Mouse (Mus musculus) heart, embryonic 11.5 days (tissue): ENCODE data around the gene Lrrtm1. TPM values are rescaled to one million over a fixed set of nuclear protein-coding genes. Genes with fewer than 3 reads are reported as not detected.

ENCODE experiments used
- ATAC-seq: fragments of 200-750 bp; cut with Nextera tagmentation; replicated peaks from 2 replicates; pipeline ENCODE4 v1.8.0; 2017; ENCODE audit warnings: moderate library complexity; ENCODE audit not compliant: insufficient number of reproducible peaks, low FRiP score, low TSS enrichment
- H3K27ac ChIP-seq: fragments of 300-500 bp; sonication (generic); 2 replicates; pipeline ENCODE4 v1.5.1; 2014; ENCODE audit warnings: mild to moderate bottlenecking, low read depth, low read length
- H3K27me3 ChIP-seq: fragments of 300-500 bp; sonication (generic); 2 replicates; pipeline ENCODE4 v1.6.1; 2014; ENCODE audit warnings: mild to moderate bottlenecking, low read length, mixed read lengths; ENCODE audit not compliant: control insufficient read depth, insufficient read depth
- H3K36me3 ChIP-seq: fragments of 300-500 bp; sonication (generic); 2 replicates; pipeline ENCODE4 v1.6.1; 2014; ENCODE audit warnings: mild to moderate bottlenecking, low read length, moderate library complexity, mixed read lengths; ENCODE audit not compliant: control insufficient read depth, insufficient read depth
- H3K4me1 ChIP-seq: fragments of 300-500 bp; sonication (generic); 2 replicates; pipeline ENCODE4 v1.6.1; 2014; ENCODE audit warnings: low read length; ENCODE audit not compliant: control insufficient read depth, insufficient read depth
- H3K4me2 ChIP-seq: fragments of 300-500 bp; sonication (generic); 2 replicates; pipeline ENCODE4 v1.6.1; 2014; ENCODE audit warnings: mild to moderate bottlenecking, moderate library complexity
- H3K4me3 ChIP-seq: fragments of 300-500 bp; sonication (generic); 2 replicates; pipeline ENCODE4 v1.5.1; 2014; ENCODE audit warnings: low read depth, low read length
- H3K9ac ChIP-seq: fragments of 300-500 bp; sonication (generic); 2 replicates; pipeline ENCODE4 v1.6.1; 2014; ENCODE audit warnings: mild to moderate bottlenecking, low read depth, low read length, moderate library complexity
- H3K9me3 ChIP-seq: fragments of 300-500 bp; sonication (generic); replicated peaks from 2 replicates; pipeline ENCODE4 v1.6.1; 2016; ENCODE audit warnings: low read length; ENCODE audit not compliant: control insufficient read depth
- WGBS: fragments of 180-500 bp; shearing (Covaris S2); extraction: QIAGEN DNeasy Blood & Tissue Kit; methylation state at CpG from one replicate; pipeline ENCODE4 v1.1.7; 2014; ENCODE audit not compliant: insufficient replicate concordance; 5-methylcytosine and 5-hydroxymethylcytosine counted together
- polyA plus RNA-seq: library from polyadenylated mRNA; unstranded; fragments of >200 nt; fragmentation: Nextera tagmentation; extraction: Ambion mirVana; gene quantifications from 2 replicates; pipeline ENCODE4 v1.2.1, GENCODE M21; 2014

The Lrrtm1 gene
- polyA plus RNA-seq: 0.49 and 0.69 TPM in 2 replicates

- Histone ChIP-seq H3K9me3 (no peaks in the 10 kb centered on the region), H3K27ac (no peak within 1 kb of the TSS), H3K4me1 (peaks cover 12% of the 10 kb centered on the region), H3K36me3 (no peaks in the 10 kb centered on the region), H3K9ac (no peak within 1 kb of the TSS), H3K4me2 (peak within 1 kb of the TSS; percentile 75), H3K27me3 (peaks cover 46% of the 10 kb centered on the region), H3K4me3 (peak within 1 kb of the TSS; percentile 41)
- peak; percentile 74 for ATAC-seq
- under 1% methylated on average over 53 of the region's 53 CpGs for WGBS
Observed at GRCm38 (mm10) chr6:77242601-77243406, at the start of gene Lrrtm1. Lrrtm1 (plus strand) TSS chr6:77242689.

- Histone ChIP-seq H3K9me3 (no peaks in the 10 kb centered on the region), H3K4me3 (no peak overlapping the region), H3K27me3 (no peaks in the 10 kb centered on the region), H3K27ac (no peak overlapping the region), H3K9ac (no peak overlapping the region), H3K36me3 (no peaks in the 10 kb centered on the region), H3K4me2 (no peak overlapping the region), H3K4me1 (no peaks in the 10 kb centered on the region)
- WGBS: 77% methylated on average over 3 of the region's 3 CpGs
- no peak for ATAC-seq
Observed at GRCm38 (mm10) chr6:77196650-77197049, 45.8 kb upstream of the Lrrtm1 start.

- Histone ChIP-seq H3K9me3 (no peaks in the 10 kb centered on the region), H3K27me3 (no peaks in the 10 kb centered on the region), H3K36me3 (no peaks in the 10 kb centered on the region), H3K4me1 (no peaks in the 10 kb centered on the region), H3K4me3 (no peak overlapping the region), H3K9ac (no peak overlapping the region), H3K27ac (no peak overlapping the region), H3K4me2 (no peak overlapping the region)
- WGBS: 69% methylated on average over 2 of the region's 2 CpGs
- ATAC-seq: no peak
Observed at GRCm38 (mm10) chr6:77199375-77199774, 43.1 kb upstream of the Lrrtm1 start.

DNA sequence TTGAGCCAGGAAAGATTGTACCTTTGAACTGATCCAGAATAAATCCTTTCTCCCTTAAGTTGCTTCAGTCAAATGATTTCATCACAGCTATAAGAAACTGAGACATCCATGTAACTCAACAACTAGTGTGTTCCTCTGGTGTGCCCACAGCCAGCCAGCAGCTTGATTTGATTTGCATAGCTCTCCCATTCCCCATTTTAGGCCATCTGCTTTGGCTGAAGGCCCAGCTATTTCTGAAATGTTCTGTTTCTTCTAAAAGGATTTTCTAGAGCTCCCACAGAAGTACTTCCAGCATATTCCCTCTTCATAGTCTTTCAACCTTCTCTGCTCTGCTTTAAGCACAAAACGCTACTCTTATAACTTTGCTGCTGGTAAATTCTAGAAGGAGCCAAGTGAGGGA is 33.3 kb upstream of the Lrrtm1 start:
- Histone ChIP-seq H3K27ac (no peak overlapping the region), H3K36me3 (no peaks in the 10 kb centered on the region), H3K4me2 (no peak overlapping the region), H3K4me1 (no peaks in the 10 kb centered on the region), H3K27me3 (no peaks in the 10 kb centered on the region), H3K9ac (no peak overlapping the region), H3K9me3 (no peaks in the 10 kb centered on the region), H3K4me3 (no peak overlapping the region)
- no peak for ATAC-seq
- WGBS: 87% methylated on average over 1 of the region's 1 CpGs

DNA sequence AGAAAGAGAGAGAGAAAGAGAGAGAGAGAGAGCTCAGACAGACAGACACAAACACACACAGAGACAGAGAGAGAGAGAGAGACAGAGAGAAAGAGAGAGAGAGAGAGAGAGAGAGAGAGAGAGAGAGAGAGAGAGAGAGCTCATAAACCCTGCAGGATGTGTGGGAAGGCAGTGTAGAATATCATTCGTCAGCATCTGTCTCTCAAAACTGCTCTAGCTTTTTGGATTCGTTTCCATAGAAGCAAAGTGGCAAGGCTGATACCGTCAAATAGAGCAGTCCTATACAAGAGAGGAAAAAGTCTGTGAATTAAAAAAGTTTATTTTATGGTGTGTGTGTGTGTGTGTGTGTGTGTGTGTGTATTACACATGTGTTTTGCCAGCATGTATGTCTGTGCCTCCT is 32.6 kb upstream of the Lrrtm1 start:
- Histone ChIP-seq H3K27ac (no peak overlapping the region), H3K9me3 (no peaks in the 10 kb centered on the region), H3K36me3 (no peaks in the 10 kb centered on the region), H3K27me3 (no peaks in the 10 kb centered on the region), H3K4me3 (no peak overlapping the region), H3K4me1 (no peaks in the 10 kb centered on the region), H3K4me2 (no peak overlapping the region), H3K9ac (no peak overlapping the region)
- WGBS: 76% methylated on average over 3 of the region's 3 CpGs
- ATAC-seq: no peak

DNA sequence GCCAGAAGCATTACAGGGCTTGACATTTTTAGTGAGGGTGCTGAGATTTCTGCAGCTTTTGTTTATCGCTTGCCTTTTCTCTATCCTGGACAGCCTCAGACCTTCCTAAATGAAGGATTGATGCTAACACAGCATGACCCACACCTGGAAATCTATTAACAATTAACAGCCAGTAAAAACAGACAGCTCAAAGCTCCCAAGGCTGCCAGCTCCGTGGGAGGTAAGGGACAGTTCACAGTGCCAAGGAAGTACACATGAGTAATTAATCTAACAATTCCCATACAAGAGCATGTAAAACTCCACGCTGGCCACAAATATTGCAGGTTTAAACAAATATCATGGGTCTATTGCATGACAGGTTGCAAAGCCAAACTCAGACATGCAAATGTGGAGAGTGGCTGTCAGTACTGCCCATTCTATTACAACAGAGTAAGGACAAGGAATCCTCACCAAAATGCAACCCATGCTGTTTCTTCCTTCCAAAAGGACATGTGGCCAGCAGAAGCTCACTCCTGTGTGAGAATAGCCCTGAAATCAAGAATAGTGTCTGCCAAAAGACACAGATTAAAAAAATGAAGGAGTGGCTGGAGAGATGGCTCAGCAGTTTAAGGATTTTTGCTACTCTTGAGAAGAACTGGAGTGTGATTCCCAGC is 28.6 kb upstream of the Lrrtm1 start:
- WGBS: 36% methylated on average over 3 of the region's 3 CpGs

GRCm38 (mm10) chr6:77215322-77215721 is 27.2 kb upstream of the Lrrtm1 start:
- Histone ChIP-seq H3K27me3 (no peaks in the 10 kb centered on the region), H3K4me3 (no peak overlapping the region), H3K27ac (no peak overlapping the region), H3K9ac (no peak overlapping the region), H3K4me1 (no peaks in the 10 kb centered on the region), H3K36me3 (no peaks in the 10 kb centered on the region), H3K9me3 (no peaks in the 10 kb centered on the region), H3K4me2 (no peak overlapping the region)
- no peak for ATAC-seq
- 80% methylated on average over 4 of the region's 4 CpGs for WGBS

More for the DNA sequence above, 28.6 kb upstream of the Lrrtm1 start:
- H3K4me2 ChIP-seq: no peak overlapping the region
- H3K27me3 ChIP-seq: no peaks in the 10 kb centered on the region
- H3K36me3 ChIP-seq: no peaks in the 10 kb centered on the region
- no peaks in the 10 kb centered on the region for H3K9me3 ChIP-seq
- no peak for ATAC-seq
- no peak overlapping the region for H3K9ac ChIP-seq
- no peaks in the 10 kb centered on the region for H3K4me1 ChIP-seq
- H3K4me3 ChIP-seq: no peak overlapping the region
- no peak overlapping the region for H3K27ac ChIP-seq

- no peak overlapping the region for H3K4me2 ChIP-seq
- no peaks in the 10 kb centered on the region for H3K9me3 ChIP-seq
- H3K36me3 ChIP-seq: no peaks in the 10 kb centered on the region
- H3K27me3 ChIP-seq: no peaks in the 10 kb centered on the region
- H3K4me1 ChIP-seq: no peaks in the 10 kb centered on the region
- H3K9ac ChIP-seq: no peak overlapping the region
- no peak overlapping the region for H3K4me3 ChIP-seq
- no peak overlapping the region for H3K27ac ChIP-seq
- no peak for ATAC-seq
Observed at GRCm38 (mm10) chr6:77218875-77219274, 23.6 kb upstream of the Lrrtm1 start.

GRCm38 (mm10) chr6:77220776-77221175 is 21.7 kb upstream of the Lrrtm1 start:
- Histone ChIP-seq H3K27me3 (no peaks in the 10 kb centered on the region), H3K4me3 (no peak overlapping the region), H3K9ac (no peak overlapping the region), H3K4me1 (no peaks in the 10 kb centered on the region), H3K36me3 (no peaks in the 10 kb centered on the region), H3K4me2 (no peak overlapping the region), H3K27ac (no peak overlapping the region), H3K9me3 (no peaks in the 10 kb centered on the region)
- WGBS: 76% methylated on average over 4 of the region's 4 CpGs
- ATAC-seq: no peak
